Mouse (Mus musculus) erythroblast, adult 5-6 weeks (primary cell): ENCODE results near the gene Emx1. TPM values are rescaled to one million over a fixed set of nuclear protein-coding genes. Genes with fewer than 3 reads are reported as not detected.
"Not testable (repeated sequence)": the region's sequence is repeated elsewhere in the genome, so short reads cannot be mapped to it uniquely, and the experiment has no call there.

Experiments
- ATAC-seq: replicated peaks from 2 replicates; pipeline ENCODE4 v1.8.0; 2016; ENCODE audit warnings: moderate number of reproducible peaks, mild to moderate bottlenecking, moderate TSS enrichment, inconsistent platforms; ENCODE audit not compliant: poor library complexity, low FRiP score, severe bottlenecking
- total RNA-seq, 2 experiments: library from RNA; stranded (forward) in 1 of 2; stranded (reverse) in 1 of 2; fragments of 150-400 nt in 1 of 2; fragments of 200-764, 138-1000 nt in 1 of 2; gene quantifications; 2 replicates each; pipeline versions ENCODE4 v1.2.3 to v1.2.4; 2015 to 2017; ENCODE audit warnings: low replicate concordance in 2 of 2

Emx1 gene
- total RNA-seq (2015; ENCODE audit: low replicate concordance): not detected in 2 replicates
- not detected in 2 replicates for total RNA-seq (2017; ENCODE audit: low replicate concordance)

- ATAC-seq: no peak
Observed at GRCm38 (mm10) chr6:85187340-85188211, at the start of gene Emx1. Gene Emx1 (plus strand): TSS chr6:85187438.

DNA sequence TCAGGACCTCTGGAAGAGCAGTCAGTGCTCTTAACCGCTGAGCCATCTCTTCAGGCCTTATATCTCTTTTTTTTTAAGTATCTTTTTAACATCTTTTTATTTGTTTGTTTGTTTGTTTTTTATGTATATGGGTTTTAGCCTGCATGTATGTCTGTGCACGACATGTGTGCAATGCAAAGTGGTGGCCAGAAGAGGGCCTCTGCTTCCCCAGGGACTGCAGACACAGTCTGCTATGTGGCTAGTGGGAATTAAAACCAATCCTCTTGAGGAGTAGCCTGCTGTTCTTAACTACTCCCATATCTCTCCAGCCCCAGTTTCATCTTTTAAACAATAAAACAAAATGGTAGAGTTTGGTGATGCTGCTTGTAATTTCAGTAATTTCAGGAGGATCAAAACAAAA lies 47.7 kb upstream of the Emx1 start:
- ATAC-seq: no peak

DNA sequence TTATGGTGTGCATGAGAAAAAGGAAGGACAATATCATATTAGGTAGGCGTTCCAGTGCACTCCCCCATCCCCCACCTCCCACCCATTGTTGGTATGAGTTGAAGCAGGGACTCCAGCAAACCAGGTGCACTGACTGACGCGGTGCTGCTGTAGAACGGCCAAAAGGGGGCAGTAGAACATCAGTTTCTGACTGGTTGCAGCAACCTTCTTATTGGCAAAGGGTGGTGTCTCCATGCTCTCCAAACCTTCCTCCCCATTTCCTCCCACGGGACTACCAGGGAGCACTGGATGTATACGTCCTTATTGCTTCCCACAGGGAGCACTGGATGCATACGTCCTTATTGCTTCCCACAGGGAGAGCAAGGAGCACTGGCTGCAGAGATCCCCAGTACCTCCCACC lies 46.2 kb upstream of the Emx1 start:
- not testable (repeated sequence) for ATAC-seq

GRCm38 (mm10) chr6:85144466-85144865 lies 42.8 kb upstream of the Emx1 start:
- no peak for ATAC-seq

GRCm38 (mm10) chr6:85147636-85148035 lies 39.6 kb upstream of the Emx1 start:
- ATAC-seq: no peak

GRCm38 (mm10) chr6:85150386-85150785 lies 36.9 kb upstream of the Emx1 start:
- no peak for ATAC-seq

GRCm38 (mm10) chr6:85153970-85154540 lies 33.2 kb upstream of the Emx1 start:
- ATAC-seq: no peak

GRCm38 (mm10) chr6:85154861-85155528 lies 32.2 kb upstream of the Emx1 start:
- ATAC-seq: no peak

DNA sequence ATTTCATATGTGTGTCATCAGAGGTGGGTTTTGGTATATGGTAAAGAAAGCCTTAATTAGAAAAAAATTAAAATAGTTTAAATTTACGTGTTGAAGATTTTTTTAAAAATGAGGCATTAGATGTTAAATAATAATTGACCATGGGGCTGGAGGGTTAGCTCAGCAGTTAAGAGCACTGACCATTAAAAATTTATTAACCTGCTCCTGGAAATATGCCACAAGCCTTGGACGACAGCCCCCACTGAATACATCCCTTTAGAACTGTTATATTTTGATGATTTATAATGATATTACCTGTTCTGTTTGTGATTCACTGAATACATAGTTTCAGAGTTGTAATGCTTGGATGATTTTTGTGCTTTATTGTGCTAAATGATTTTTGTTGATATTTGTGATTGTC lies 30.7 kb upstream of the Emx1 start:
- ATAC-seq: not testable (repeated sequence)

- ATAC-seq: not testable (repeated sequence)
Observed at GRCm38 (mm10) chr6:85158040-85158804, 29.0 kb upstream of the Emx1 start.

DNA sequence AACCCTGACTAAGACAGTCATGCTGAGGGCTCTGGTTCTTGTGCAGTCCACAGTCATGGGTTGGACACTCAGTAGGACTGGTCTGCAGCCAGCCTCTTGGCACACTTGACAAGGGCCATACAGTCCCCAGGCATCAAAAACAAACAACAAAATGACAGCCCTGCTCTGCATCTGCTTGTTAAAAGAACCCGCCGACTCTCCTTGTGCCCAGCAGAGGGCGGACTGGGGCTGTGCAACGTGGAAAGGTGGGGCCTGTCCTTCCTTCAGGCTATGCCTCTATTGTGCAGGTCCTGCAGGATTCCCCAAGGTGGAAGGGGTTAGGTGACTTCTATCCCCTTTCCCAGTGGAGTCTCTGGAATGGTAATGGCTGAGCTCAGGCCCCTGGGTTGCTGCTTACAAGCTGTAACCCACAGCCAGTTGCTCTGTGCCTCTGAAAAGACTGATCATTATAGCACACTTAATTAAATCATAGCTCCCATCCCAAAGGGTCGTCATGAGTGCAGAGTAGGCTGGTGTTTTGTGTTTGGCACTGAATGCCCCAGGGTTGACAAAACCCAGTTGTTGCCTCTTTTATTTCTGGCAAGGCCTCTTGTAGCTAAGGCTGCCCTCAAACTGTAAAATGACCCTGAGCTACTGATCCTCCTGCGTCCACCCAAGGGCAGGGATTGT lies 28.0 kb upstream of the Emx1 start:
- ATAC-seq: not testable (repeated sequence)

- ATAC-seq: peak; percentile 80
Observed at GRCm38 (mm10) chr6:85160201-85160923, 26.9 kb upstream of the Emx1 start.

- no peak for ATAC-seq
Observed at GRCm38 (mm10) chr6:85165440-85165921, 21.8 kb upstream of the Emx1 start.

DNA sequence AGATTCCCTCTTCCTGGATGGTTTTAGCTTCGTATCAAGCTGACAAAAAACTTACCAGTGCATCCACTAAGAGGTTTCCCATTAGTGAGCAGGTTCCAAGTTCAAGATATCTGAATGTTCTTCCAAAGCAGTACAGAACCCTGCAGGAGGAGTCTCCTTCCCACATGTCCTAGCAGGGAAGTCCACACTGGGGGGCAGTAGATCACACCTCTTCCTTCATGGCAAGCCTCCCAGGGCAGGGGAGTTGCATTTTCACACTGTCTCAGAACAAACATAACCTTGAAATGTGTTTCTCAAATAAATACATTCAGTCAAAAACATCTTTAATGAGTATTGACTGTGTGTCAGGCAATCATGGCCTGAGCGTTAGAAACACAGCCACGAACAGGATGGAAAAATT lies 7.7 kb upstream of the Emx1 start:
- no peak for ATAC-seq

DNA sequence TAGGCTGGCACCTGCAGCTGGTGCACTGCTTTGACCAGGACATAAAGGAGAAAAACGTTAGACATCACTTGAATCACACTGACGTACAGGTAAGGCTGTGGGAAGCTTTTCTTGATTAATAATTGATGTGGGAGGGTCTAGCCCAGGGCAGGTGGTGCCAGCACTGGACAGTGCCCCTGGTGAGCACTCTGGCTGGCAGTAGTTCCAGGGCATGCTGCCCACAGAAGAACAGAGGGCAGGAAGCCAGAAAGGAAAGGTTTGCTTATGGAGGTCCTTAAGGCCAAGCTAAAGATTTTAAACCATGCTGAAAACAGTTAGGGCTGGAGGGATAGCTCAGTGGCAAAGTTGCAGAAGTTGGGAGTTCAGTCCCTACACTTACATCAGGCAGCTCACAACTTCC lies 7.2 kb upstream of the Emx1 start:
- ATAC-seq: no peak

DNA sequence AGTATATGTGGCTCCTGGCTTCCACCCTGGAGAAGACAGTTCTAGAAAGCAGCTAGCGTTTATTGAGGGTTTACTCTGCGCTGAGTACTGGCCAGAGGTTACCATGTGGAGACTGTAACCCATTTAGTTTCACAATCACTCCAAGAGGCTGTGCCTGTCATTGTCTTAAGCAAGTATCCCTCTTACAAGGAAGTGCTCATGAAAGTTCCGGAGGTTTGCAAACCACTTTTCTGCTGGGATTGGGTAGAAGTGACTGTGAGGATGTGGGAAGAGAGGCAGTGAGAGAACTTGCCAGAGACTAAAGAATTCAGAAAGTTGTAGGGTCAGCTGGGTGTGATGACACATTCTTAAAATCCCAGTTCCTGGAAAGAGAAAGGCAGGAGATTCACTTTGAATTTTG lies 3.3 kb upstream of the Emx1 start:
- ATAC-seq: no peak

DNA sequence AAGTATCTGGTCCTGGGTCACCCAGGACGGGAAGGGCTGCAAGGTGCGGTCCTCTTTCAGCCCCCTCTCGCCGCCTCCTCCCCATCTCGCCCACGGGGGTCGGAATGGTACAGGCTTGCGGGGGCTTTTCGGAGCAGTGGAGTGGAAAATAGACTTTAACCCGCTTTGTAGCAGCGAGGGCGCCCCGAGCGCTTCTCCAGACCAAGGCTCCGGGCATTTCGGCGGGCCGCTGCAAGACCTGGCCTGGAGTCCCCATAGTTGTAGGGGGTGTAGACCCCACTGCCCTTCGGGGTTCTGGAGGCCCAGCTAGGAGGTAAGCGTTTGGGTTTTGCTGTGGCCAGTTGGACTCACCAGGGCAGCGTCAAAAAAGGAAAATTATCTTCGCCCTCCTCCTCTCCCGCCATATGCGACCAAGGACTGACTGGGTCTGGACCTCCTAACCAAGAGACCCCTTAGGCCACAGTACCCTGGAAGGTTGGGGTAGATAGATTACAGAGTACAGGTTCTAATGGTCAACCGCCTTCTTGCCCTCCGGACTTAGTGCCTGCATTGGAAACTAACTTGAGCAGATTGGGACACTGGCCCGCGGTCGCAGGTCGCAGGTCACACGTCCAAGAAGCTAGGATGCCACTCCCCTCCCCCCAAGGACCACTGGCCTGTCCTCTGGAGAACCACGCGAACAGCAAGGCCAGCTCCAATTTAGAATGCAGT lies 1.1 kb upstream of the Emx1 start:
- no peak for ATAC-seq

- ATAC-seq: no peak
Observed at GRCm38 (mm10) chr6:85186744-85187059, 536 bp upstream of the Emx1 start.
